Comparison of ENCODE assay signal across 8 mouse cellular contexts in the genomic region with DNA sequence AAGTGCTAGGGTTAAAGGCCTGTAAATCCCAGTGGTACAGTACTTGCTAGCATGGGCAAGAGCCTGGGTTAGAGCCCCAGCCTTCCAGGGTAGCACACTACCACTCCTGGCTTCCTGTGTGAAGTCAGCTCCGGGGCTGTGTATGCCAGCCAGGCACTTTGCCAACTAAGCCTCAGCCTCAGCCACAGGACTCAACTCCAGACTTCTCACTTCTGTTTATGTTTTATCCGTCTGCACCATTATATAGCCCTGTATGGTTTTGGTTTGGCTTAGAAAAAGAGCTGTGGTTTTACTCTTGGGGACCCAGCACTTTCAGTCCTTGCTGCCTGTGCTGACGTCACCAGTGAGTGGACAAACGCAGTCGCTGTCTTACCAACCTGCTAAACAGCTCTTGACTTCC.
DNase-seq lines count a peak whose midpoint lies in the region; ATAC-seq and TF ChIP-seq lines count a peak whose summit lies in the region.

No protein-coding gene starts in this region.

- TF ChIP-seq CTCF in left cerebral cortex, adult 2 months (IDR thresholded peaks at IDR 0.05), result no peak

- peak; percentile 17 for DNase-seq in cerebellum, adult 11 months
- peak; percentile 46 to 58 for DNase-seq in right cerebral cortex, postnatal 10 days (ENCODE audit: low spot score in 2 of 2)
- no peak for DNase-seq in right cerebral cortex, adult 2 months (ENCODE audit: low spot score in 2 of 2)
- peak; percentile 7 for DNase-seq in heart, postnatal 25 days (ENCODE audit: low spot score)
- peak; percentile 27 for DNase-seq in skeletal muscle tissue, adult 2 months (ENCODE audit: low read depth, low spot score)
- DNase-seq in left cerebral cortex, adult 2 months (ENCODE audit: extremely low spot score in 1 of 2, low spot score in 2 of 2), result no peak
- no peak for DNase-seq in thymus, postnatal 25 days

- intact Hi-C loops in heart, postnatal 25 days (cut with DNase I), result loop anchor here (5.0 kb wide), 1 partner anchor 90 kb away; the partner anchor contains the start of gene Arid2
- intact Hi-C loops in left cerebral cortex, adult 2 months (cut with DNase I), result no loop called here

- no peak overlapping the region for H3K4me3 ChIP-seq in left cerebral cortex, adult 2 months

- ATAC-seq in cerebellum, adult (ENCODE audit: insufficient number of reproducible peaks, low FRiP score, low TSS enrichment), result no peak

- no peak overlapping the region for H3K27ac ChIP-seq in left cerebral cortex, adult 2 months

Comparison
In these comparisons a context has a peak if more than half of its experiments do, and no peak if none do; other contexts are left out.
1. DNase-seq: peak in cerebellum, adult 11 months (single experiment), right cerebral cortex, postnatal 10 days (2 of 2), heart, postnatal 25 days (single experiment) and skeletal muscle tissue, adult 2 months (single experiment); none in right cerebral cortex, adult 2 months (0 of 2), left cerebral cortex, adult 2 months (0 of 2) and thymus, postnatal 25 days (single experiment).